8 mouse cellular contexts compared by ENCODE assay signal in genomic region chr7:99917320-99917844, GRCm38 (mm10). TPM values are rescaled to one million over a fixed set of nuclear protein-coding genes. Genes with fewer than 3 reads are reported as not detected.
DNase-seq lines count a peak whose midpoint lies in the region; ATAC-seq and TF ChIP-seq lines count a peak whose summit lies in the region.

No protein-coding gene starts in this region.

- 2% methylated on average over 36 of the region's 36 CpGs for WGBS in spleen, adult 2 months
- 1% methylated on average over 36 of the region's 36 CpGs for WGBS in heart, embryonic 15.5 days
- WGBS in liver, embryonic 16.5 days (ENCODE audit: insufficient replicate concordance): 2% methylated on average over 36 of the region's 36 CpGs
- WGBS in neural tube, embryonic 13.5 days: 2% methylated on average over 36 of the region's 36 CpGs

- no peaks in the 10 kb centered on the region for H3K36me3 ChIP-seq in spleen, adult 2 months (ENCODE audit: control insufficient read depth, insufficient read depth, low read length)
- H3K36me3 ChIP-seq in heart, embryonic 15.5 days: no peaks in the 10 kb centered on the region
- H3K36me3 ChIP-seq in liver, embryonic 16.5 days (ENCODE audit: control insufficient read depth, insufficient read depth): no peaks in the 10 kb centered on the region
- H3K36me3 ChIP-seq in neural tube, embryonic 13.5 days: no peaks in the 10 kb centered on the region

- H3K27me3 ChIP-seq in spleen, adult 2 months (ENCODE audit: control insufficient read depth, insufficient read depth, low read length): no peaks in the 10 kb centered on the region; the same call in 1 of the 2 replicates
- H3K27me3 ChIP-seq in heart, embryonic 15.5 days: peaks cover 32% of the 10 kb centered on the region
- H3K27me3 ChIP-seq in liver, embryonic 16.5 days (ENCODE audit: control insufficient read depth, insufficient read depth, low read depth, low read length): peaks cover 19% of the 10 kb centered on the region
- peaks cover 27% of the 10 kb centered on the region for H3K27me3 ChIP-seq in neural tube, embryonic 13.5 days

- no peak overlapping the region for H3K27ac ChIP-seq in spleen, adult 2 months (ENCODE audit: insufficient read depth, low read length)
- no peak overlapping the region for H3K27ac ChIP-seq in heart, embryonic 15.5 days
- H3K27ac ChIP-seq in liver, embryonic 16.5 days (ENCODE audit: low read length): no peak overlapping the region
- H3K27ac ChIP-seq in neural tube, embryonic 13.5 days (replicated peaks): no peak overlapping the region

- peak overlapping the region; percentile 94 for H3K4me2 ChIP-seq in heart, embryonic 15.5 days
- H3K4me2 ChIP-seq in liver, embryonic 16.5 days (ENCODE audit: low read depth, low read length): peak overlapping the region; percentile 47
- peak overlapping the region; percentile 74 for H3K4me2 ChIP-seq in neural tube, embryonic 13.5 days

- no peak for DNase-seq in spleen, adult 2 months (ENCODE audit: low read depth in 1 of 2, low spot score in 2 of 2)
- no peak for DNase-seq in spleen, postnatal 14 days (ENCODE audit: low spot score in 2 of 2)
- peak; percentile 45 for DNase-seq in embryo, embryonic 9.5 days (ENCODE audit: extremely low spot score)
- peak; percentile 51 for DNase-seq in kidney, postnatal 10 days

- no peak for TF ChIP-seq POLR2A in spleen, adult 2 months (IDR thresholded peaks at IDR 0.05; ENCODE audit: low read depth, low read length)

- 0 out of 2 replicates have a peak, but pooled peaks have one; percentile 34 for ATAC-seq in heart, embryonic 15.5 days (replicated peaks; ENCODE audit: insufficient number of reproducible peaks, insufficient read depth, low FRiP score, low read depth)
- ATAC-seq in liver, embryonic 16.5 days (ENCODE audit: low read depth): no peak
- peak; percentile 68 for ATAC-seq in neural tube, embryonic 13.5 days (ENCODE audit: low read depth)
- ATAC-seq in activated CD4-positive, CD25-positive, alpha-beta regulatory T cell, adult 4 months: no peak

- peak overlapping the region; percentile 57 for H3K9ac ChIP-seq in heart, embryonic 15.5 days
- no peak overlapping the region for H3K9ac ChIP-seq in liver, embryonic 16.5 days (ENCODE audit: low read depth, low read length)
- H3K9ac ChIP-seq in neural tube, embryonic 13.5 days: peak overlapping the region; percentile 62

- H3K4me1 ChIP-seq in spleen, adult 2 months (ENCODE audit: control insufficient read depth, insufficient read depth, insufficient read length): no peaks in the 10 kb centered on the region
- peaks cover 19% of the 10 kb centered on the region for H3K4me1 ChIP-seq in heart, embryonic 15.5 days (replicated peaks)
- H3K4me1 ChIP-seq in liver, embryonic 16.5 days (ENCODE audit: control insufficient read depth, low read depth, low read length): no peaks in the 10 kb centered on the region; the same call in 1 of the 2 replicates
- peaks cover 19% of the 10 kb centered on the region for H3K4me1 ChIP-seq in neural tube, embryonic 13.5 days (replicated peaks)

- peak overlapping the region; percentile 27; the same call in 1 of the 2 replicates for H3K4me3 ChIP-seq in spleen, adult 2 months (ENCODE audit: extremely low read depth, insufficient read depth, insufficient read length)
- H3K4me3 ChIP-seq in heart, embryonic 15.5 days: peak overlapping the region; percentile 47
- H3K4me3 ChIP-seq in liver, embryonic 16.5 days (ENCODE audit: low read depth, low read length): peak overlapping the region; percentile 29
- H3K4me3 ChIP-seq in neural tube, embryonic 13.5 days: peak overlapping the region; percentile 32

- TF ChIP-seq CTCF in spleen, adult 2 months (IDR thresholded peaks at IDR 0.05; ENCODE audit: extremely low read depth, insufficient read depth, insufficient read length, insufficient replicate concordance): no peak

- H3K9me3 ChIP-seq in heart, embryonic 15.5 days (replicated peaks): no peaks in the 10 kb centered on the region
- H3K9me3 ChIP-seq in liver, embryonic 16.5 days (replicated peaks; ENCODE audit: control insufficient read depth, low read length): no peaks in the 10 kb centered on the region
- no peaks in the 10 kb centered on the region for H3K9me3 ChIP-seq in neural tube, embryonic 13.5 days

RNA-seq across cellular contexts. Expression of gene Spcs2, which starts 54.1 kb away (rescaled TPM):
- 17.3 and 17.7 TPM in 2 replicates for polyA plus RNA-seq in spleen, adult 2 months (2012; rRNA removed)
- 188 and 201 TPM in 2 replicates for polyA plus RNA-seq in heart, embryonic 15.5 days (2015; fragmentation: Nextera tagmentation; extraction: Ambion mirVana)
- polyA plus RNA-seq in liver, embryonic 16.5 days (2015; fragmentation: Nextera tagmentation; extraction: Ambion mirVana): 189 and 192 TPM in 2 replicates
- 329 and 360 TPM in 2 replicates for polyA plus RNA-seq in neural tube, embryonic 13.5 days (2015; fragmentation: Nextera tagmentation; extraction: Ambion mirVana)
- polyA plus RNA-seq in activated CD4-positive, CD25-positive, alpha-beta regulatory T cell, adult 4 months (2017; shearing (Covaris generic)): 100 to 1,000 TPM; 511 to 516 TPM

RNA-seq across cellular contexts. Expression of gene Xrra1, which starts 58.5 kb away (rescaled TPM):
- polyA plus RNA-seq in spleen, adult 2 months (2012; rRNA removed): 0.12 TPM in 1 of 2 replicates, not detected in the other
- 0.08 and 0.23 TPM in 2 replicates for polyA plus RNA-seq in heart, embryonic 15.5 days (2015; fragmentation: Nextera tagmentation; extraction: Ambion mirVana)
- polyA plus RNA-seq in liver, embryonic 16.5 days (2015; fragmentation: Nextera tagmentation; extraction: Ambion mirVana): not detected in 2 replicates
- polyA plus RNA-seq in neural tube, embryonic 13.5 days (2015; fragmentation: Nextera tagmentation; extraction: Ambion mirVana): 0.28 and 0.69 TPM in 2 replicates
- under 1 TPM; 0.32 to 0.34 TPM for polyA plus RNA-seq in activated CD4-positive, CD25-positive, alpha-beta regulatory T cell, adult 4 months (2017; shearing (Covaris generic))

Comparison
In these comparisons a context has a peak if more than half of its experiments do, and no peak if none do; other contexts are left out.
1. DNase-seq: peak in embryo, embryonic 9.5 days (single experiment) and kidney, postnatal 10 days (single experiment); none in spleen, adult 2 months (0 of 2) and spleen, postnatal 14 days (0 of 2).
2. ATAC-seq: peak in heart, embryonic 15.5 days (single experiment) and neural tube, embryonic 13.5 days (single experiment); none in liver, embryonic 16.5 days (single experiment) and activated CD4-positive, CD25-positive, alpha-beta regulatory T cell, adult 4 months (single experiment).
3. RNA of gene Spcs2, which starts 54.1 kb away (polyA plus RNA-seq): 511 to 516 TPM in activated CD4-positive, CD25-positive, alpha-beta regulatory T cell, adult 4 months, 329 to 360 TPM in neural tube, embryonic 13.5 days, 189 to 192 TPM in liver, embryonic 16.5 days and 188 to 201 TPM in heart, embryonic 15.5 days; 17.3 to 17.7 TPM in spleen, adult 2 months; every median in the first group is over 10 times any median in the second.
4. Peak in every context shown above with its lines, with median percentiles within 50 percentile points of each other: H3K4me3 ChIP-seq and H3K4me2 ChIP-seq.